Mouse (Mus musculus) lung, embryonic 16.5 days (tissue): ENCODE measurements around the gene Ccdc7b. TPM values are rescaled to one million over a fixed set of nuclear protein-coding genes. Genes with fewer than 3 reads are reported as not detected.
"Not testable (repeated sequence)": the region's sequence is repeated elsewhere in the genome, so short reads cannot be mapped to it uniquely, and the experiment has no call there.

ENCODE experiments used
- ATAC-seq: fragments of 200-750 bp; cut with Nextera tagmentation; 2 replicates; pipeline ENCODE4 v1.8.0; 2017; ENCODE audit warnings: low read depth, mild to moderate bottlenecking, moderate library complexity
- H3K27ac ChIP-seq: fragments of 300-500 bp; sonication (generic); 2 replicates; pipeline ENCODE4 v1.5.1; 2014; ENCODE audit warnings: mild to moderate bottlenecking, control low read depth, low read length
- H3K27me3 ChIP-seq: fragments of 300-500 bp; sonication (generic); 2 replicates; pipeline ENCODE4 v1.6.1; 2014; ENCODE audit warnings: low read depth, low read length, mixed read lengths; ENCODE audit not compliant: control insufficient read depth, insufficient read depth
- H3K36me3 ChIP-seq: fragments of 300-500 bp; sonication (generic); 2 replicates; pipeline ENCODE4 v1.6.1; 2014; ENCODE audit warnings: low read length; ENCODE audit not compliant: control insufficient read depth, insufficient read depth
- H3K4me1 ChIP-seq: fragments of 300-500 bp; sonication (generic); replicated peaks from 2 replicates; pipeline ENCODE4 v1.6.1; 2014; ENCODE audit warnings: low read length, mixed read lengths; ENCODE audit not compliant: control insufficient read depth, insufficient read depth
- H3K4me2 ChIP-seq: fragments of 300-500 bp; sonication (generic); 2 replicates; pipeline ENCODE4 v1.6.1; 2014; ENCODE audit warnings: low read depth, low read length, control low read depth
- H3K4me3 ChIP-seq: fragments of 300-500 bp; sonication (generic); 2 replicates; pipeline ENCODE4 v1.5.1; 2014; ENCODE audit warnings: mild to moderate bottlenecking, low read length, control low read depth
- H3K9ac ChIP-seq: fragments of 300-500 bp; sonication (generic); 2 replicates; pipeline ENCODE4 v1.6.1; 2014; ENCODE audit warnings: low read length, control low read depth
- H3K9me3 ChIP-seq: fragments of 300-500 bp; sonication (generic); 2 replicates; pipeline ENCODE4 v1.6.1; 2016; ENCODE audit warnings: low read length; ENCODE audit not compliant: control insufficient read depth
- WGBS: fragments of 180-500 bp; shearing (Covaris S2); extraction: QIAGEN DNeasy Blood & Tissue Kit; methylation state at CpG from one replicate; pipeline ENCODE4 v1.1.7; 2014; 5-methylcytosine and 5-hydroxymethylcytosine counted together
- polyA plus RNA-seq: library from polyadenylated mRNA; unstranded; fragments of >200 nt; fragmentation: Nextera tagmentation; extraction: Ambion mirVana; gene quantifications from 2 replicates; pipeline ENCODE4 v1.2.1, GENCODE M21; 2015

Ccdc7b gene
- not detected in 2 replicates for polyA plus RNA-seq

DNA sequence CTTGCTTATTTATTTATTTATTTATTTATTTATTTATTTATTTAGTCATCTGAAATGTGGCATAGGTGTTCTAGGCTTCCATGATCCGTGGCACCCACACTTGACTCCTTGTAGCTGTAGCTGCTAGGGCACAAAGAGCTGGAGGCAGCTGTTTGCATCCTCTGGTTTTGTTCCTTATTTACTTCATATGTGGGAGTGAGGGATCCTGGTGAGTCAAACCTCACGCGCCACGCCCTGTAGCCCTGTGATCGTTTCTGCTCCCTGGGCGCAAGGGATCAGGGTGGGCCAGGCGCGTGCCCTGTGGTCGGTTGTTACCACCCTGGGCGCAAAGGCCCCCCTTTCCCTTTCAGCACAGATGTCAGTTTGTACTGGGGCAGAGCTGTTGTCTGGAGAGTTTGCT lies at the start of gene Ccdc7b:
TSS of gene Ccdc7b (plus strand) at position 301 of the 400 bp plus-strand sequence.
- H3K4me1 ChIP-seq, H3K9ac ChIP-seq, H3K27ac ChIP-seq, H3K36me3 ChIP-seq, H3K4me2 ChIP-seq, H3K27me3 ChIP-seq, H3K9me3 ChIP-seq, ATAC-seq, H3K4me3 ChIP-seq: not testable (repeated sequence)
- WGBS = no CpG with 5 or more reads among the region's 10 CpGs

GRCm38 (mm10) chr8:129065417-129065816 lies 1.5 kb upstream of the Ccdc7b start, which contains the start of gene Ccdc7a:
Gene Ccdc7a (minus strand): TSS chr8:129065517.
- not testable (repeated sequence) for H3K36me3 ChIP-seq, H3K4me2 ChIP-seq, H3K27me3 ChIP-seq, ATAC-seq, H3K27ac ChIP-seq, H3K4me1 ChIP-seq, H3K9ac ChIP-seq, H3K9me3 ChIP-seq, H3K4me3 ChIP-seq
- 74% methylated on average over 2 of the region's 11 CpGs for WGBS

- not testable (repeated sequence) for H3K4me3 ChIP-seq, H3K9ac ChIP-seq, H3K9me3 ChIP-seq, H3K27ac ChIP-seq, H3K4me2 ChIP-seq, H3K36me3 ChIP-seq, H3K4me1 ChIP-seq, H3K27me3 ChIP-seq, ATAC-seq
- WGBS = 59% methylated on average over 3 of the region's 3 CpGs
Measured at GRCm38 (mm10) chr8:129115761-129116160, 48.8 kb downstream of the Ccdc7b start.

- H3K9me3 ChIP-seq = no peaks in the 10 kb centered on the region
- no peak within 1 kb of the TSS for H3K27ac ChIP-seq
- no peak within 1 kb of the TSS for H3K4me2 ChIP-seq
- no peak within 1 kb of the TSS for H3K9ac ChIP-seq
- H3K4me1 ChIP-seq = no peaks in the 10 kb centered on the region
- 65% methylated on average over 1 of the region's 1 CpGs for WGBS
- no peaks in the 10 kb centered on the region for H3K27me3 ChIP-seq
- no peak within 1 kb of the TSS for H3K4me3 ChIP-seq
- no peak for ATAC-seq
- no peaks in the 10 kb centered on the region for H3K36me3 ChIP-seq
Measured at GRCm38 (mm10) chr8:129131561-129131960, 64.6 kb downstream of the Ccdc7b start, which contains the start of gene Gm10999. Gene Gm10999 (minus strand): TSS chr8:129131661.

DNA sequence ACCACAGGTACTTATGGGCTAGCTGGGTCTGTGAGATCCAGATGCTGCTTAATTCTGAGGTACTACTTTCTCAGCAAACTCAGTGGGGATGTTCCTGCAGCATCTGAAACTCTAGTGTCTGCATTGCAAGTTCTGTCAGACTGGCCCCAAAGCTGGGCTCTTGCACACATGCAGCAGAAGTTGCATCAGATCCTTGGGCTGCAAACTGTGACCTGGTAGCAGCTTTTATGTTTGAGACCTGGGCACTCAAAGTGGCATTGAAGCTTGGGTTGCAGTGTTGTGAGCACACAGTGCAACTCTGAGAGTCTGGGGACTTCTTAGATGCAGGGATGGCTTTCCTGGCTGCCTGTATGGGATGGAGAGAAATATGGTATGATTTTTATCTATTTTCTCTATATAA lies 66.5 kb downstream of the Ccdc7b start:
- Histone ChIP-seq H3K27ac (no peak overlapping the region), H3K9ac (no peak overlapping the region), H3K9me3 (no peaks in the 10 kb centered on the region), H3K36me3 (no peaks in the 10 kb centered on the region), H3K4me2 (no peak overlapping the region), H3K4me1 (no peaks in the 10 kb centered on the region), H3K27me3 (no peaks in the 10 kb centered on the region), H3K4me3 (no peak overlapping the region)
- ATAC-seq = no peak

Other genes with a start within 250 kb of the Ccdc7b start
- not detected in 2 replicates for gene Ccdc7a, start 1.6 kb upstream of the Ccdc7b start, polyA plus RNA-seq
- gene Gm10999, start 64.5 kb downstream of the Ccdc7b start, polyA plus RNA-seq = not detected in 2 replicates
- 23.5 and 25.3 TPM in 2 replicates for gene 2610044O15Rik8, start 167.3 kb downstream of the Ccdc7b start, polyA plus RNA-seq